Mouse (Mus musculus) mature B cell (primary cell): ENCODE data around the gene Ube2j2.

Source experiments
- in situ Hi-C: fragments of 300-500 bp; cut with MboI; formaldehyde crosslinking; loops from 2 replicates; pipeline ENCODE4 v1.14.3; 2019

The Ube2j2 gene

DNA sequence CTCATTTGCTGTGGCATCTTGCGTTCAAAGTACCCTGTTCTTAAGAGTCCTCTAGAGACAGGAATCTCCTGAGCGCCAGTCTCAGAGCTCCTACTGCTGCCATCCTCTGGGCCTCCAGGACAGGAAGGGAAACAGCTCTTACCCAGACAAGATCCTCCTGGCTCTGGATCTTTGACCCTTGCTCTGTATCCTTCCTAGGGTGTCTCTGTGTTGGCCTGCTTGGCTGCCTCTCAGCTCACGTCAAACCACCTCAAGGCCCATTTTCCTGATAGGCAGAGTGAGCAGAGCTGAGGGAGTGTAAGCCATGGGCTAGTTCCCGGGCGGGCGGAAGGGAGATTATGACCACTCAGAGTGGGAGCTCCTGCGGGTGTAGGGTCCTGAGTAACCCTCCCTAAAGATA lies 19.5 kb downstream of the Ube2j2 start:
- in situ Hi-C loops: no loop called here

DNA sequence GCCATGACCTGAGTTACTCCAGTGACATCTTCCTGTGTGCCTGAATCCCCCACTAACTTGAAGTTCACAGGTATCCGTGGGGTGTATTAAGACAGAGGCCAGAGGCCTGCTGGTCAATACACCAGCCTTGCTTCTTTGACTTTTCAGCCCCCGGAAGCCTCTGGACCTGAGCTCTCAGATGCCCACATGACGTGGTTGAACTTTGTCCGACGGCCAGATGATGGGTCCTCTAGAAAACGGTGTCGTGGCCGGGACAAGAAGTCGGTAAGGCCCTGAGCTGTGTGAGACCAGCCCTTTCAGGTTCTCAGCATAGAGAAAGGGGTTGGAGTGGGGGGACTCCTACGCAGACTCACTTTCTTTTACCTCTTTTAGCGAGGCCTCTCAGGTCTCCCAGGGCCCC lies 20.8 kb downstream of the Ube2j2 start:
- in situ Hi-C loops: no loop called here

DNA sequence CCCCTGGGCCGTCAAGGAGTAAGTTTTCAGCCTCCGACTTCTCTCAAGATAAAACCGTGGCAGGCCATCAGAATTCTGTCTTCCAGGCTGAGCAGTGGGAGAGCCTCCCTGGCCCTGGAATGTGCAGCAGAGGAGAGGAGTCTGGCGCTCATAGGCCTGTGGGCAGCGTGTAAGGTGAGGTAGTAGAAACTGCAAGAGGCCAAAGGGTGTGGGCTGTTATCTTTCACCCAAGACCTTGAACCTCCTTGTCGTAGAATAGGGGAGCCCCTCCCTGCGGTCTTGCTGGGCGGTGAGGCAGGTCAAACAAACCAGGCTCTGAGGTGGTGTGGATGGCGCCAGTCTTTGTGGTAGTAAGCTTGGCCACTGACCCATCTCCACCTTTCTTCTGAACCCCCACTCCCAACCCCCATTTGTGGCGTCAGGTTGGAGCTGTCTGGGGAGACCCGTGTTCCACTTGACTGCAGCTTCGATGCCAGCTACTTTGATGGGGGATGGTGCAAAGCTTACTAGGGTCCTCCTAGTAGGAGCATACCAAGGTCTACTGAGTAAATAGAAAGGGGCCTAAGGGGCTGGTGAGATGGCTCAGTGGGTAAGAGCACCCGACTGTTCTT lies 25.5 kb downstream of the Ube2j2 start:
- in situ Hi-C loops: no loop called here

- in situ Hi-C loops: no loop called here
Observed at GRCm38 (mm10) chr4:155970286-155970685, 26.7 kb downstream of the Ube2j2 start.

- in situ Hi-C loops: no loop called here
Observed at GRCm38 (mm10) chr4:155972651-155973050, 29.0 kb downstream of the Ube2j2 start.

DNA sequence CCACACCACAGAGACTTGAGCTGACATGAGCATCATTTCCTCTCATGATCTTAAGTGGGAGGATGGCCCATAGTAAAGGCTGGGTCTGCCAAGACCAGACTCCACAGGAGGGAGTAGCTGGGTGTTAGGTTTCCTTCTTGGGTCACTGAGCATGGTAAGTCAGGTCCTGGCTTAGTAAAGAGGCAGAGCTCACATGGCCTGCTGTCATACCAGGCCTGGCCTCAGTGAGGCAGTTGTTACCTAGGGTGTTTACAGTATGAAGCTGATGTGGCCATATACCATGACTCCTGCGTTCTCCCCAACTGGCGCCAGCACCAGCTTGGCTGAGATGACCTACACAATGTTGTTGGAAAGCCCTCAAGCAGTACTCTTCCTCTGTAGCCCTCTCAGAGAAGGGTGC lies 29.6 kb downstream of the Ube2j2 start:
- in situ Hi-C loops: no loop called here

- in situ Hi-C loops: no loop called here
Observed at GRCm38 (mm10) chr4:155981436-155982082, 37.9 kb downstream of the Ube2j2 start.

DNA sequence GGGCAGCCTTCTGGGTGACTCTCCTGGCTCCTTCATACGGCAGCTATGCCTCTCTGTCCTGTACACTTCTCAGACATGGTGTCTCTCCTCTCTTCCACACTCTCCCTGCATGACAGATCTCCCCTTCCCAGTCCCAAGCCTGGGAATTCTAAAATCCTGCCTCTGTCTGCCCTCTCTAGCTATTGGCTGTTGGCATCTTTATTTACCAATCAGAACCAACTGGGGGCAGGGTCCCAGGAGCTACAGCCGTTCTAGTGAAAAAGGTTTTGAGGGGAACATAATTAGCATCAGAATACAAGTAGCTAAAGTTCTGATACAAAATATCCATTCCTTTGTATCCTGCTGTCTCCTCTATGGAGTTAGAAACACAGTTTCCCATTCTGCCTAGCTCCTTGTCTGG lies 40.2 kb downstream of the Ube2j2 start:
- in situ Hi-C loops: no loop called here

- in situ Hi-C loops: no loop called here
Observed at GRCm38 (mm10) chr4:155991211-155991907, 47.7 kb downstream of the Ube2j2 start.

- in situ Hi-C loops: no loop called here
Observed at GRCm38 (mm10) chr4:155991908-155992230, 48.2 kb downstream of the Ube2j2 start.

GRCm38 (mm10) chr4:155992241-155992905 lies 48.7 kb downstream of the Ube2j2 start, which contains the start of the genes B3galt6 and Sdf4:
TSS of gene B3galt6 (minus strand) at chr4:155992649.
TSS of gene Sdf4 (plus strand) at chr4:155992872.
- in situ Hi-C loops: no loop called here

GRCm38 (mm10) chr4:155992906-155993547 lies 49.4 kb downstream of the Ube2j2 start:
- in situ Hi-C loops: no loop called here

GRCm38 (mm10) chr4:155993606-155994005 lies 50.0 kb downstream of the Ube2j2 start:
- in situ Hi-C loops: no loop called here

GRCm38 (mm10) chr4:156004109-156004508 lies 60.5 kb downstream of the Ube2j2 start:
- in situ Hi-C loops: no loop called here

DNA sequence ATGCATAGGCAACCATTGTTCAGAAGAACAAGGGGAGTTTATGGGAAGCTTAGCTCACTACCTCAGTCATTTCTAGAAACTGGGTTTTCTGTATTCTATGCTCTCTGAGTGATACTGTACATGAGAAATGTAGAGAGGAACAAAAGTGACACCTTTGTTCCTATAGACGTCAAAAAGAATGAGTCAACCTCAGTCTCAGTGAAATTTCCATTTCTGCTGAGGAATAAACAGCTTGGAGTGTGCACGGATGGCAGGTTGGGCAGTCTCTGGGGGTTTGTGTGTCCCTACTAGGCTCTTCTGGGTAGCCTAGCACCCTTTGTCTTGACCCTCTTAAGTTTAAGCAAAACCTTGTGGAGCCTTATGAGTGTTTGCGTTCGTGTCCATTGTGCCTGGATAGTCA lies 64.7 kb downstream of the Ube2j2 start:
- in situ Hi-C loops: no loop called here
